Mouse (Mus musculus) embryonic fibroblast, embryonic 13.5 days (primary cell): ENCODE data around the gene Gm49354.

Experiments used
- CTCF ChIP-seq: IDR thresholded peaks from 2 replicates; pipeline ENCODE4 v1.5.1; 2011; ENCODE audit warnings: mild to moderate bottlenecking, control low read depth, low read length, moderate library complexity, borderline replicate concordance; ENCODE audit not compliant: insufficient read depth
- POLR2A ChIP-seq: IDR thresholded peaks from 2 replicates; pipeline ENCODE4 v1.6.1; 2011; ENCODE audit warnings: low read depth, mild to moderate bottlenecking, control low read depth, low read length, moderate library complexity

- TF ChIP-seq CTCF (no peak), POLR2A (no peak)
These were observed 50.4 kb downstream of the Gm49354 start, which contains the start of gene Spata31d1d for GRCm38 (mm10) chr13:59731652-59732051.
